Mouse (Mus musculus): ENCODE data around the gene Tfap2c. TPM values are rescaled to one million over a fixed set of nuclear protein-coding genes. Genes with fewer than 3 reads are reported as not detected.
A peak's percentile ranks its signal among the peaks of the same experiment; 100 is the strongest.

The Tfap2c gene
- total RNA-seq, 2 experiments from 2014 or later, result not detected

- no peak for DNase-seq
Observed at GRCm38 (mm10) chr2:172551081-172551720, 1.8 kb downstream of the Tfap2c start.

GRCm38 (mm10) chr2:172551872-172552271 lies 2.5 kb downstream of the Tfap2c start:
- DNase-seq, result no peak

- DNase-seq, result no peak
Observed at GRCm38 (mm10) chr2:172552666-172553065, 3.3 kb downstream of the Tfap2c start.

GRCm38 (mm10) chr2:172554211-172554610 lies 4.8 kb downstream of the Tfap2c start:
- no peak for DNase-seq

GRCm38 (mm10) chr2:172558674-172559468 lies 9.5 kb downstream of the Tfap2c start:
- no peak for DNase-seq

- DNase-seq, result no peak
Observed at GRCm38 (mm10) chr2:172561016-172561415, 11.6 kb downstream of the Tfap2c start.

- DNase-seq, result no peak
Observed at GRCm38 (mm10) chr2:172567835-172568234, 18.4 kb downstream of the Tfap2c start.

GRCm38 (mm10) chr2:172568466-172568865 lies 19.1 kb downstream of the Tfap2c start:
- DNase-seq, result no peak

- no peak for DNase-seq
Observed at GRCm38 (mm10) chr2:172577196-172577766, 27.9 kb downstream of the Tfap2c start.

GRCm38 (mm10) chr2:172579221-172579620 lies 29.8 kb downstream of the Tfap2c start:
- DNase-seq, result peak; percentile 7 to 45

GRCm38 (mm10) chr2:172580536-172581265 lies 31.3 kb downstream of the Tfap2c start:
- DNase-seq, result no peak

- no peak for DNase-seq
Observed at GRCm38 (mm10) chr2:172583312-172583711, 33.9 kb downstream of the Tfap2c start.

- no peak for DNase-seq
Observed at GRCm38 (mm10) chr2:172585329-172585728, 35.9 kb downstream of the Tfap2c start.

GRCm38 (mm10) chr2:172589048-172589447 lies 39.7 kb downstream of the Tfap2c start:
- DNase-seq, result no peak

- DNase-seq, result no peak
Observed at GRCm38 (mm10) chr2:172590839-172591238, 41.4 kb downstream of the Tfap2c start.

GRCm38 (mm10) chr2:172594326-172594725 lies 44.9 kb downstream of the Tfap2c start:
- DNase-seq, result no peak

- no peak for DNase-seq
Observed at GRCm38 (mm10) chr2:172597056-172597455, 47.7 kb downstream of the Tfap2c start.

GRCm38 (mm10) chr2:172597881-172598280 lies 48.5 kb downstream of the Tfap2c start:
- DNase-seq, result no peak

GRCm38 (mm10) chr2:172604625-172605024 lies 55.2 kb downstream of the Tfap2c start:
- no peak for DNase-seq

- no peak for DNase-seq
Observed at GRCm38 (mm10) chr2:172605642-172606041, 56.2 kb downstream of the Tfap2c start.

- no peak for DNase-seq
Observed at GRCm38 (mm10) chr2:172607710-172608109, 58.3 kb downstream of the Tfap2c start.

Measured in heart, adult 18-20 months (tissue).